Mouse (Mus musculus) thymus, adult 2 months (tissue): ENCODE results near the gene Nsun5.

Source experiments
- CTCF ChIP-seq: fragments of 200-500 bp; IDR thresholded peaks from 2 replicates; pipeline ENCODE4 v1.5.1; 2012; ENCODE audit warnings: mild to moderate bottlenecking, control low read depth, low read length, moderate library complexity, borderline replicate concordance; ENCODE audit not compliant: control insufficient read depth, poor library complexity, insufficient read depth; ENCODE audit errors: extremely low read depth
- POLR2A ChIP-seq: fragments of 200-500 bp; IDR thresholded peaks from 2 replicates; pipeline ENCODE4 v1.6.1; 2012; ENCODE audit warnings: mild to moderate bottlenecking, low read length, control low read depth, moderate library complexity; ENCODE audit not compliant: control insufficient read depth, poor library complexity, insufficient read depth; ENCODE audit errors: extremely low read depth

- TF ChIP-seq CTCF (no peak), POLR2A (no peak)
These were observed 32.2 kb upstream of the Nsun5 start for GRCm38 (mm10) chr5:135337575-135337974.
